Mouse (Mus musculus): ENCODE results near the gene Banf2. TPM values are rescaled to one million over a fixed set of nuclear protein-coding genes. Genes with fewer than 3 reads are reported as not detected.

The Banf2 gene
- polyA plus RNA-seq, 1 experiment from 2014 or later, result not detected

DNA sequence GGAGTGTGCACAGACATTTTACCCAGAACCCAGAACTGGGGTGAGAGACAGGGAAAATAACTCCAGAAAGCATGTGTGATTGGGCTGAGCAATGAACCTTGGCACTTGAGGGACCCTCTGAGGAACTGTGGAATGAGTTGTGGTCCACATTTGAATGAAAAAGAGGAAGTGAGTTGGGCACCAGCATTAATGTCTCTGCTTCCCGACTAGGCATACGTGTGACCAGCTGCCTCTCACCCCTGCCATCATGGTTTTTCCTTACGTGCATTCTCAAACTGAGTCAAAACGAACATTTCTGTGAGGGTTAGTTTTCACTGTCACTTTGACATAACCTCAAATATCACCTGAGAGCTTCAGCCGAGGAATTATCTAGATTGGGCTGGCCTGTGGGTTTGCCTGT, 79.8 kb downstream of the Banf2 start:
- Histone ChIP-seq H3K4me2 (no peak overlapping the region), H3K9ac (no peak overlapping the region), H3K4me3 (no peak overlapping the region), H3K27me3 (no peaks in the 10 kb centered on the region), H3K27ac (replicated peaks) (no peak overlapping the region), H3K9me3 (no peaks in the 10 kb centered on the region), H3K4me1 (replicated peaks) (no peaks in the 10 kb centered on the region), H3K36me3 (no peaks in the 10 kb centered on the region)
- 90% methylated on average over 5 of the region's 5 CpGs for WGBS
- no peak for ATAC-seq (ENCODE audit: low read depth)

DNA sequence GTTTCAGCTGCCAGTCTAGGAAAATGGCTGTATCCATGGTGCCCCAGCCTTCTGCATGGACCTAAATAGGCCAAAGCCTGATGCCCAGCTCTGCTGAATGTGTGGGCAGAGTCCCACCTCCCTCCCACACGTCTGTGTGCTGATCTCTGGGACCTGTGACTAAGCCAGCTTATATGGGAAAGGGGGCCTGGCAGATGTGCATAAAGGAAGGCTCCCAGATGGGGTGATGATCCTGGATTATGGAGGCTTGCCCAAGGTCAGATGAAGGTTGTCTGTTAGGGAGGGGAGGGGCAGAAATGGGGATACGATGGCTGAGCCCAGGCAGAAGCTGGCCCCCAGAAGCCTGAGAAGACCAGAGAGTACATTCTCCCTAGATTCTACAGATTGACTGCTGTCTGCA, 85.2 kb downstream of the Banf2 start:
- Histone ChIP-seq H3K4me2 (no peak overlapping the region), H3K27ac (replicated peaks) (no peak overlapping the region), H3K9me3 (no peaks in the 10 kb centered on the region), H3K4me3 (no peak overlapping the region), H3K36me3 (no peaks in the 10 kb centered on the region), H3K27me3 (no peaks in the 10 kb centered on the region), H3K4me1 (replicated peaks) (no peaks in the 10 kb centered on the region), H3K9ac (no peak overlapping the region)
- ATAC-seq (ENCODE audit: low read depth), result no peak
- WGBS, result 79% methylated on average over 2 of the region's 2 CpGs

DNA sequence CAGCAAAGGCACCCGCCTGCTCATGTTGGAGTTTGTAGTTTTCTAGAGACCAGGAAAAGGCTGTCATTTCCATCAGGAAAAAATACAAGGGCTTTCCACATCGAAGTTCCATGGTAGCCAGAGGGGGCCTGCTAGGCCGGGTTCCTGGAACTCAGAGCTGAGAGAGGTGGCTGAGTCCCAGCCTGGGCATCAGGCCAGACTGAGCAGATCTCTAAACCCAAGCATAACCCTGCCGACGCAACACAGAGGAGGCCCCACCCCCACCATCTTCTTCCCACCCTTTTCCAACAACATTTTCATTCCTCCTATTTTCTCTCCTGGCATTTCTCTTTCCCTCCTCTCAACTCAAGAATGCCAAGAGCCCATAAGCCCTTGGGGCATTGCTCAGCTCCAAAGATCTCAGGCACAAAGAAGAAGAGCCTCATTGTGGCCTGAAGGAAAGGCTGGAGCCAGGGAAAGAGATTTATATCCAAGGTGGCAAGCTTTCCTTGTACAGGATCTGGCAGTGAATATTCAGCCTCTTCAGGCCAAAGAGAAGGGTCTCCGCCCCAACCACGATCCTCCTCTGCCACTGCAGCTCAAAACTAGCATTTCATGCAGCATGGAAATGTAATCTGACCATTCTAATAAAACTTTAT, 87.4 kb downstream of the Banf2 start:
- Histone ChIP-seq H3K27ac (replicated peaks) (0 out of 2 replicates have a peak overlapping the region, but pooled peaks have one; percentile 59), H3K27me3 (no peaks in the 10 kb centered on the region), H3K9ac (no peak overlapping the region), H3K36me3 (no peaks in the 10 kb centered on the region), H3K4me1 (replicated peaks) (no peaks in the 10 kb centered on the region), H3K9me3 (no peaks in the 10 kb centered on the region), H3K4me3 (no peak overlapping the region), H3K4me2 (no peak overlapping the region)
- 65% methylated on average over 7 of the region's 7 CpGs for WGBS
- peak; percentile 72; the same call in 1 of the 2 replicates for ATAC-seq (ENCODE audit: low read depth)

DNA sequence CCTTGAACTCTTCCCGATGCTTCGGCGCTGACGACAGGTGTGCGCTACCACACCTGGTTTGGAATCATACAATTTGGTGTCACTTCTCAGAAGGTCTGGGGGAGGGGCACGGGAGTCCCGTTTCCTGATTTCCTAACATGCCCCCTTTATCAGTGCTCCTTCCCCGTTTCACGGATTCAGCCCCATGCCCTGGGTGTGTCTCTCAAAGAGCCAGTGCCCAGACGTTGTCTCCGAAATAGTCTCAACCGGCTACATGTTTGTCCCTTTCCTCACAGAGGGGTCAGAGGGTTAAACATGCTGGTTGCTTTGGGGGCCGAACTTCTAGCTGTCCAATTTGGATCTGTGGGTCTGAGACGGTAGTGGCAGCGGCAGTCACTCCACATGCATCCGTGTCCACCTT, 89.2 kb downstream of the Banf2 start:
- Histone ChIP-seq H3K27ac (replicated peaks) (no peak overlapping the region), H3K27me3 (no peaks in the 10 kb centered on the region), H3K4me2 (no peak overlapping the region), H3K9me3 (no peaks in the 10 kb centered on the region), H3K4me3 (no peak overlapping the region), H3K36me3 (no peaks in the 10 kb centered on the region), H3K9ac (no peak overlapping the region), H3K4me1 (replicated peaks) (peaks cover 4% of the 10 kb centered on the region; the same call in 1 of the 2 replicates)
- no peak for ATAC-seq (ENCODE audit: low read depth)
- WGBS, result 95% methylated on average over 16 of the region's 16 CpGs

Other genes starting within 250 kb of the Banf2 start
- gene Bfsp1, start 169.9 kb upstream of the Banf2 start, polyA plus RNA-seq (2015; fragmentation: Nextera tagmentation; extraction: Ambion mirVana), result 1.1 and 1.5 TPM in 2 replicates
- 477 and 487 TPM in 2 replicates for gene Dstn, start 117.7 kb upstream of the Banf2 start, polyA plus RNA-seq (2015; fragmentation: Nextera tagmentation; extraction: Ambion mirVana)
- gene Rrbp1, start 21.8 kb upstream of the Banf2 start, polyA plus RNA-seq (2015; fragmentation: Nextera tagmentation; extraction: Ambion mirVana), result 42.1 and 48.1 TPM in 2 replicates
- 11.4 and 12.0 TPM in 2 replicates for gene Mgme1, start 237.6 kb downstream of the Banf2 start, polyA plus RNA-seq (2015; fragmentation: Nextera tagmentation; extraction: Ambion mirVana)
- gene Snx5, start 237.8 kb downstream of the Banf2 start, polyA plus RNA-seq (2015; fragmentation: Nextera tagmentation; extraction: Ambion mirVana), result 76.1 and 79.7 TPM in 2 replicates